Mouse (Mus musculus): ENCODE results near the gene Jade2.
"Not testable (repeated sequence)": the region's sequence is repeated elsewhere in the genome, so short reads cannot be mapped to it uniquely, and the experiment has no call there.

Gene Jade2

GRCm38 (mm10) chr11:51833393-51834066, 23.9 kb downstream of the Jade2 start:
- DNase-seq: no peak

GRCm38 (mm10) chr11:51832992-51833391, 24.5 kb downstream of the Jade2 start:
- no peak for DNase-seq

DNA sequence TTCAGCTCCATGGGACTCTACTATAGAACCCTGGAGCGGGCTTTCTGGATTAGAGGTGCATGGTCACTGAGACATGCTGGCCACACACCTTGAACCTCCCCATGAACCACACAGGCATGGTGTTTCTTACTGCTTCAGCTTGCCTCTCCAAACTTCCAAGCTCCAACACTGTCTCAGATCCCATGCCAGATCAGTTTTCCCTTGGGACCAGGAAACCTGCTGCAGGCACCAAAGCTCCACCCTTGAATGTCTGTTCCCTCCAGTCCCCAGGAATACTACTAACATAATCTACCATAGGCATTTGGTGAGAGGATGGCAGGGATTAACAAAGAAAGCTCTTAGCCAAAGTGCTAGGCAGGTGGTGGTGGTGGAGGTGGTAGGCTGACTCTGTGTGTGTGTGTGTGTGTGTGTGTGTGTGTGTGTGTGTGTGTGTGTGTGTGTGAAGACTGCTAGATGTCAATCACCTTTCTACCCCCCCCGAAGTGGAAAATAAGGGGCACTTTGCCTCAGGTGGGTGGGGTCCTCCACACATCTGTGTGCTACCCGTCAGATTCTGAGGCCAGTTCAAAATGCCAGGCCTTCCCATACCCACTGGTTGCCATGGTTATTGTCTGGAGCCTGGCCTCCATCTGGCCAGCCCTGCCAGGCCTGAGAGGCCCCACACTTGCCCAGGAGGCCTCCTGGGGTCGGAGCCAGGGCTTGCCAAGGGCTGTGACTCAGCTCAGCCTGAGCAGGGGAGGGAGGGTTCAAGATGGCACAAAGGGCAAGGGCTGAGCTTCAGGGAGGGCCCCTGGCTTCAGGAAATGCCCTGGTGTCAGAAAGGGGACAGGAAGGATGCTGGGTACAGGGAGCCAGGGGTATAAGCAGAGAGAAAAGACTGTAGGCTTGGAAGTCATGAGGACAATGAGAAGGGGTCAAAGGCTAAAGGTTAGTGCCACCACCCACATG, 25.2 kb downstream of the Jade2 start:
- peak; percentile 90 for DNase-seq

DNA sequence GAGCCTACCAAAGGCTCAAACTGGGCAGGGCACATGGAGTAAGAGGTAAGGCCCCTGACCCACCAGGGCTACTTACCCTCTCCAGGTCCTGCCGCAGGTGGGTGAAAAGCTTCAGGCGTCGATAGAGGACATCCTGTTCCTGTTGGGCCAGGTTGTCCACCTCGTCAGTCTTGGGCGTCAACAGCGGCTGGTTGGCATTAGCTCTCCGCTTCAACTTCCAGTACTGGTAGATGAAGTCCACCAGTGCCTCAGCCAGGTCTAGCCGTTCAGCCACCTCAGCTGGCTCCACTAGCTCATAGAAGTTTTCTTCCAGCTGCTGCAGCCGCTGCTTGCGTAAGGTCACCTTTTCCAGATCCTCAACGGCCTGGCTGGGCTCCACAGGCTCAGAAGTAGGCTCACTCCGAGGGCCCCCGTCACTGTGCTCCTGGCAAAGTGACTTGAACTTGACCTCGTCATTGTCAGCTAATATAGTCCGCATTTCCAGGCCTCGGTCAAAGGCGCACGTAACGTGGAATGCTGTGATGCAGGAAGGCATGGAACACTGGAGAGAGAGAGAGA, 32.5 kb downstream of the Jade2 start:
- DNase-seq: no peak

GRCm38 (mm10) chr11:51823963-51824753, 33.3 kb downstream of the Jade2 start:
- peak; percentile 73 for DNase-seq

- DNase-seq: no peak
Measured at GRCm38 (mm10) chr11:51823271-51823670, 34.2 kb downstream of the Jade2 start.

DNA sequence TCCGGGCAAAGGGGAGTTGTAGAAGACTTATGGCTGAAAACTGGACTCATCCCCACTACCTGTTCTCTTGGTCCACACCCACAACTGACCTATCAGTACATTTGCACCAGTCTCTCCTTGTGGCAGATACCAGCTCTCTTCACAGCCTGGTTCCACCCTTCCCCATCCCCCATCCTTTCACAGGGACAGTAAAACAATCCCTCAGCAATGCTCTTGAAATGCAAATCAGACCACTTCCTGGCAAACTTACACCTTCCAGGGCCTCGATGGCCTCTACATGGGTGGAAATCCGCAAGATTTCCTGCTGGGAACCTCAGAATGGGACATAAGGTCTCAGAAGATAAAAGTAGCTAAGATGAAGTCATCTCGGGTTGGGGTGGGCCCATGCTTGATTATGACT, 34.7 kb downstream of the Jade2 start:
- DNase-seq: no peak

GRCm38 (mm10) chr11:51820861-51821260, 36.6 kb downstream of the Jade2 start:
- DNase-seq: peak; percentile 72

GRCm38 (mm10) chr11:51819964-51820363, 37.5 kb downstream of the Jade2 start:
- DNase-seq: peak; percentile 59

GRCm38 (mm10) chr11:51818837-51819236, 38.6 kb downstream of the Jade2 start:
- DNase-seq: no peak

- peak; percentile 77 for DNase-seq
Measured at GRCm38 (mm10) chr11:51817756-51818155, 39.7 kb downstream of the Jade2 start.

- no peak for DNase-seq
Measured at GRCm38 (mm10) chr11:51812022-51812546, 45.4 kb downstream of the Jade2 start.

GRCm38 (mm10) chr11:51811230-51811629, 46.2 kb downstream of the Jade2 start:
- DNase-seq: no peak

DNA sequence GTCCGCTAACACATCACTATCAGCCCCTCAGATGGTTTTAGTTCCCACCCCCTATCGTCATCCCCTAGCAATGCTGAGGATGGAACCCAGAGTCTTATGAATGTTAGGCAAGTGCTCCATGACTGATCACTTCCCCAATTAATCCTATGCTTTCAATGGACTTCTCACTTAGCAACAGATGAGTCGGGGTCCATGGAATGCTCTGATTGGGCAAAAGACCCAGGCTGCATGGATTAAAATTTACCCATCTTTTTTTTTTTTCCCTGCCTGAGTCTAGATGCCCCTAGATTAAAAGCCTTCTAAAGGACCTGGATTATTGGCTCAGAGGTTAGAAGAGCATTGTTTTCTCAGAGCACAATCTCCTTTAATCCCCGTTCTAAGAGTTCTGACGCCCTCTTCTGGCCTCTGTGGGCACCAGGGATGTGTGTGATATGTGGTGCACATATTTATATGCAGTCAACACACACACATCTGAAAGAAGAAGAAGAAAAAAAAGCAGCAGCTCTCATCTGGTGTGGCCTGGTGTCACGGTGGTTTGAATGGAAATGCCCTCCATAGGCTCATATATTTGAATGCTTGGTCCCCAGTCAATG, 47.7 kb downstream of the Jade2 start:
- DNase-seq: no peak

GRCm38 (mm10) chr11:51807108-51807879, 50.2 kb downstream of the Jade2 start:
- DNase-seq: no peak

- DNase-seq: peak; percentile 62
Measured at GRCm38 (mm10) chr11:51805221-51805981, 52.1 kb downstream of the Jade2 start.

DNA sequence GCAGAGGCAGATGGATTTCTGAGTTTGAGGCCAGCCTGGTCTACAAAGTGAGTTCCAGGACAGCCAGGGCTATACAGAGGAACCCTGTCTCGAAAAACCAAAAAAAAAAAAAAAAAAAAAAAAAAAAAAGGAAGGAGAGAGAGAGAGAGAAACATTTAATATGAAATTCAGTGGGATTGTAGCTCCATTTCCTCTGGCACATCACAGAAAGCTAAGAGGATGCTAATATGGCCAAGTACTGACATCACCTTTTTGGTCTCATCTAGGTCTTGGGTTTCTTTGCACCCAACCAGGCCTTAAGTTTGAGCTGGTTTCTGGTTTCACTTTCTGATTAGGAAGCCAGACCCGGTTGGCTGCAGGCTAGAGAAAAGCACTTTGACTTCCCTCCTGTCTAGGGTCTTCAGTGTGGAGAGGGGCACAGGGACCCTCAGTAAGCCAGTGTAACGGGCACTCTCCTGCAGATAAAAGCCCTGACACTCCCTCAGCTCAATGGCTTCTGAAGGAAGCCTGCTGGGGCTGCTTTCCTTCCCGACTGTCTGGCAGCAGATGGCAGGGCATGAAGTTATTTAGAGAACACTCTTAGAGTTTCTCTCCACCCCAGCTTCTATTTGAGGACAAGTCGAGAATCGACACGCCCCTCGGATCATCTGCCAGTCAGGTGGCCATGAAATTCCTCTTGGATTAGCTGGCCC, 56.7 kb downstream of the Jade2 start:
- DNase-seq: no peak

DNA sequence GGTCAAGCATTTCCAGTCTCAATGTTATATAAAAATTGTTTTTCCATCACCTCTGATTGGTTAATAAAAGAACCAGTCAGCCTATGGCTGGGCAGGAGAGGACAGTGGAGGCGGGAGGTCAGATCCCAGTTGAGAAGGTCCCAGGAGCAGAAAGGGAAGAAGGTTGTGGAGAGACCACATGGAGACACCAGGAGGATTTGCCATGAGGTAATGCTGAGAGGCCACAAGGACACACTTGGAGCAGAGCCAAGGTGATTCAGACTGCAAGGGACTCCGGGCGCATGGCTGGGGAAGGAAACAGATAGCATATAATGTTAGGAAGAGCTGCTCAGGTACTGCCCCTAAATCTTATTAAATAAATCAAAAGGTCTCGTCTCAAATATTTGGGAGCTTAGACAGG, 61.2 kb downstream of the Jade2 start:
- no peak for DNase-seq

GRCm38 (mm10) chr11:51790662-51791061, 66.8 kb downstream of the Jade2 start:
- DNase-seq: no peak

DNA sequence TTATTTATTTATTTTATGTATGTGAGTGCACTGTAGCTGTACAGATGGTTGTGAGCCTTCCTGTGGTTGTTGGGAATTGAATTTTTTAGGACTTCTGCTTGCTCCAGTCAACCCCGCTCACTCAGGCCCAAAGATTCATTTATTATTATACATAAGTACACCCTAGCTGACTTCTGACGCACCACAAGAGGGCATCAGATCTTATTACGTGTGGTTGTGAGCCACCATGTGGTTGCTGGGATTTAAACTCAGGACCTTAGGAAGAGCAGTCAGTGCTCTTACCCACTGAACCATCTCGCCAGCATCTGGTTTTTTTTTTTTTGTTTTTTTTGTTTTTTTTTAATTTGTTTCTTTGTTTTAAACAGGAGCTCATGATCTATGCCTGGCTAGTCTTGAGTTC, 67.7 kb downstream of the Jade2 start:
- DNase-seq: not testable (repeated sequence)
